Mouse (Mus musculus) C2C12 (cell line): ENCODE results near the gene Als2cl.

Experiments
- CTCF ChIP-seq: IDR thresholded peaks from one replicate; pipeline ENCODE4 v1.5.1; 2011; ENCODE audit not compliant: control insufficient read depth, insufficient read depth, insufficient read length
- MYOG ChIP-seq: IDR thresholded peaks from one replicate; pipeline ENCODE4 v1.6.1; 2011; ENCODE audit not compliant: control insufficient read depth, insufficient read length; ENCODE audit errors: extremely low read depth

DNA sequence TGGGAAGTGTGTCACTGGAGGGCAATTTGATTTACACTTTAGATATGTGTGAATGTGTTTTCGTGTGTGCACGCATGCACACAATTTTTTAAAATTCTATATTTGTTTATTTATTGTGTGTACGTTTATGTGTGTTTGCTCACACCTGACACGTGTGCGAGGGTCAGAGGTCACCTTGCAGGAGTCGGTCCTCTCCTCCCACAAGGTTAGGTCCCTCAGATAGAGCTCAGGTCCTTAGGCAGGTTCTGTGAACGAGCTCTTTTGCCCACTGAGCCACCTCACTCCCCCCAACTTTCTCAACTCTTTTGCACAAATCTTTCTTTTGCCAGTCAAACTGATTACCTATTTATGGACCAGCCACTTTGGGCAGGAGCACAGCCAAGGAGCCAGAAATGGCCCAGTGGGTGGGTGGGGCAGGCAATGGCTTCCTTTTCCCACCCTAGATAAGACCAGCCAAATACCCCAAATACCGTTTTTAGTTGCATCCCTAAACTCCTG, 69.2 kb downstream of the Als2cl start:
- TF ChIP-seq CTCF (no peak), MYOG (no peak)
